Mouse (Mus musculus) brain, embryonic 14.5 days (tissue): ENCODE measurements around the gene Arel1.

Source experiments
- CTCF ChIP-seq: fragments of 200-500 bp; IDR thresholded peaks from 2 replicates; pipeline ENCODE4 v1.5.1; 2012; ENCODE audit warnings: inconsistent platforms, mild to moderate bottlenecking, moderate library complexity, borderline replicate concordance; ENCODE audit not compliant: insufficient read depth, insufficient read length; ENCODE audit errors: extremely low read depth
- POLR2A ChIP-seq: fragments of 200-500 bp; IDR thresholded peaks from 2 replicates; pipeline ENCODE4 v1.6.1; 2012; ENCODE audit warnings: mild to moderate bottlenecking, inconsistent platforms, borderline replicate concordance; ENCODE audit not compliant: poor library complexity, insufficient read depth, insufficient read length, severe bottlenecking; ENCODE audit errors: extremely low read depth

GRCm38 (mm10) chr12:84939117-84939516, 31.6 kb downstream of the Arel1 start:
- TF ChIP-seq CTCF: no peak
- no peak for TF ChIP-seq POLR2A
